Mouse (Mus musculus): ENCODE measurements at regions not wholly inside any gene's neighbourhood (a gene's known extent, or its start where the extent isn't known, plus 50 kb on each side); places are given as distances from the start of the nearest gene placed in this dataset.

- Histone ChIP-seq H3K9ac (replicated peaks) (no peak overlapping the region), H3K4me2 (replicated peaks) (no peak overlapping the region), H3K36me3 (no peaks in the 10 kb centered on the region), H3K4me3 (no peak overlapping the region), H3K27me3 (no peaks in the 10 kb centered on the region), H3K9me3 (no peaks in the 10 kb centered on the region), H3K27ac (replicated peaks) (no peak overlapping the region), H3K4me1 (peaks cover 11% of the 10 kb centered on the region; the same call in 1 of the 2 replicates)
- no peak for ATAC-seq (ENCODE audit: low FRiP score, low read depth)
- WGBS, result 86% methylated on average over 1 of the region's 1 CpGs
These were observed 375.5 kb downstream of the Synb start for GRCm38 (mm10) chr14:68918526-68919045.

GRCm38 (mm10) chr14:68899921-68900320 lies 394.2 kb downstream of the Synb start:
- Histone ChIP-seq H3K27me3 (no peaks in the 10 kb centered on the region), H3K27ac (replicated peaks) (no peak overlapping the region), H3K36me3 (no peaks in the 10 kb centered on the region), H3K4me2 (replicated peaks) (no peak overlapping the region), H3K9me3 (no peaks in the 10 kb centered on the region), H3K4me1 (no peaks in the 10 kb centered on the region), H3K4me3 (no peak overlapping the region), H3K9ac (replicated peaks) (no peak overlapping the region)
- no peak for ATAC-seq (ENCODE audit: low FRiP score, low read depth)
- 88% methylated on average over 3 of the region's 3 CpGs for WGBS

- ATAC-seq (ENCODE audit: low FRiP score, low read depth), result no peak
- Histone ChIP-seq H3K27ac (replicated peaks) (no peak overlapping the region), H3K4me1 (no peaks in the 10 kb centered on the region), H3K4me3 (no peak overlapping the region), H3K27me3 (no peaks in the 10 kb centered on the region), H3K36me3 (no peaks in the 10 kb centered on the region), H3K9ac (replicated peaks) (no peak overlapping the region), H3K4me2 (replicated peaks) (no peak overlapping the region), H3K9me3 (no peaks in the 10 kb centered on the region)
- WGBS, result 83% methylated on average over 4 of the region's 4 CpGs
These were observed 416.9 kb downstream of the Synb start for GRCm38 (mm10) chr14:68877171-68877570.

- H3K27ac ChIP-seq (replicated peaks), result no peak overlapping the region
- no peaks in the 10 kb centered on the region for H3K9me3 ChIP-seq
- no peaks in the 10 kb centered on the region for H3K36me3 ChIP-seq
- 98% methylated on average over 3 of the region's 3 CpGs for WGBS
- no peak for ATAC-seq (ENCODE audit: low FRiP score, low read depth)
- no peaks in the 10 kb centered on the region for H3K27me3 ChIP-seq
- no peaks in the 10 kb centered on the region for H3K4me1 ChIP-seq
- no peak overlapping the region for H3K4me3 ChIP-seq
- H3K4me2 ChIP-seq (replicated peaks), result no peak overlapping the region
- no peak overlapping the region for H3K9ac ChIP-seq (replicated peaks)
These were observed 433.0 kb downstream of the Synb start for GRCm38 (mm10) chr14:68861071-68861470.

- Histone ChIP-seq H3K27ac (replicated peaks) (no peak overlapping the region), H3K9me3 (no peaks in the 10 kb centered on the region), H3K9ac (replicated peaks) (no peak overlapping the region), H3K36me3 (no peaks in the 10 kb centered on the region), H3K4me3 (no peak overlapping the region), H3K4me1 (no peaks in the 10 kb centered on the region), H3K27me3 (no peaks in the 10 kb centered on the region), H3K4me2 (replicated peaks) (no peak overlapping the region)
- WGBS, result 86% methylated on average over 1 of the region's 1 CpGs
- no peak for ATAC-seq (ENCODE audit: low FRiP score, low read depth)
These were observed 436.2 kb downstream of the Synb start for GRCm38 (mm10) chr14:68857948-68858347.

- Histone ChIP-seq H3K36me3 (no peaks in the 10 kb centered on the region), H3K9me3 (no peaks in the 10 kb centered on the region), H3K27ac (replicated peaks) (no peak overlapping the region), H3K4me2 (replicated peaks) (no peak overlapping the region), H3K27me3 (no peaks in the 10 kb centered on the region), H3K9ac (replicated peaks) (no peak overlapping the region), H3K4me3 (no peak overlapping the region), H3K4me1 (no peaks in the 10 kb centered on the region)
- ATAC-seq (ENCODE audit: low FRiP score, low read depth), result no peak
- WGBS, result 87% methylated on average over 4 of the region's 4 CpGs
These were observed 445.6 kb downstream of the Synb start for GRCm38 (mm10) chr14:68848506-68848905.

- Histone ChIP-seq H3K36me3 (no peaks in the 10 kb centered on the region), H3K4me3 (no peak overlapping the region), H3K27me3 (no peaks in the 10 kb centered on the region), H3K4me2 (replicated peaks) (no peak overlapping the region), H3K9me3 (no peaks in the 10 kb centered on the region), H3K27ac (replicated peaks) (no peak overlapping the region), H3K9ac (replicated peaks) (no peak overlapping the region), H3K4me1 (no peaks in the 10 kb centered on the region)
- ATAC-seq (ENCODE audit: low FRiP score, low read depth), result no peak
These were observed 446.5 kb downstream of the Synb start for GRCm38 (mm10) chr14:68847609-68848008.

- WGBS, result 88% methylated on average over 8 of the region's 8 CpGs
- H3K36me3 ChIP-seq, result no peaks in the 10 kb centered on the region
- no peak overlapping the region for H3K9ac ChIP-seq (replicated peaks)
- H3K4me1 ChIP-seq, result no peaks in the 10 kb centered on the region
- H3K27me3 ChIP-seq, result no peaks in the 10 kb centered on the region
- no peak overlapping the region for H3K4me2 ChIP-seq (replicated peaks)
- no peak for ATAC-seq (ENCODE audit: low FRiP score, low read depth)
- H3K27ac ChIP-seq (replicated peaks), result no peak overlapping the region
- H3K9me3 ChIP-seq, result no peaks in the 10 kb centered on the region
- no peak overlapping the region for H3K4me3 ChIP-seq
These were observed 473.9 kb downstream of the Synb start for GRCm38 (mm10) chr14:68820241-68820640.

- no peaks in the 10 kb centered on the region for H3K4me1 ChIP-seq
- H3K4me3 ChIP-seq, result no peak overlapping the region
- WGBS, result 86% methylated on average over 3 of the region's 3 CpGs
- no peak overlapping the region for H3K4me2 ChIP-seq (replicated peaks)
- no peaks in the 10 kb centered on the region for H3K9me3 ChIP-seq
- no peak overlapping the region for H3K9ac ChIP-seq (replicated peaks)
- H3K36me3 ChIP-seq, result no peaks in the 10 kb centered on the region
- no peak overlapping the region for H3K27ac ChIP-seq (replicated peaks)
- H3K27me3 ChIP-seq, result no peaks in the 10 kb centered on the region
- no peak for ATAC-seq (ENCODE audit: low FRiP score, low read depth)
These were observed 485.1 kb downstream of the Synb start for GRCm38 (mm10) chr14:68808976-68809375.

- H3K27ac ChIP-seq (replicated peaks), result no peak overlapping the region
- no peaks in the 10 kb centered on the region for H3K4me1 ChIP-seq
- WGBS, result 87% methylated on average over 3 of the region's 3 CpGs
- ATAC-seq (ENCODE audit: low FRiP score, low read depth), result no peak
- H3K4me2 ChIP-seq (replicated peaks), result no peak overlapping the region
- no peak overlapping the region for H3K4me3 ChIP-seq
- no peak overlapping the region for H3K9ac ChIP-seq (replicated peaks)
- no peaks in the 10 kb centered on the region for H3K9me3 ChIP-seq
- H3K36me3 ChIP-seq, result no peaks in the 10 kb centered on the region
- no peaks in the 10 kb centered on the region for H3K27me3 ChIP-seq
These were observed 486.2 kb downstream of the Synb start for GRCm38 (mm10) chr14:68807918-68808317.

- H3K4me3 ChIP-seq, result no peak overlapping the region
- H3K4me1 ChIP-seq, result no peaks in the 10 kb centered on the region
- 93% methylated on average over 1 of the region's 1 CpGs for WGBS
- ATAC-seq (ENCODE audit: low FRiP score, low read depth), result no peak
- H3K9me3 ChIP-seq, result no peaks in the 10 kb centered on the region
- H3K9ac ChIP-seq (replicated peaks), result no peak overlapping the region
- H3K36me3 ChIP-seq, result no peaks in the 10 kb centered on the region
- no peak overlapping the region for H3K27ac ChIP-seq (replicated peaks)
- H3K4me2 ChIP-seq (replicated peaks), result no peak overlapping the region
- H3K27me3 ChIP-seq, result no peaks in the 10 kb centered on the region
These were observed 487.5 kb downstream of the Synb start for GRCm38 (mm10) chr14:68806646-68807045.

- H3K9ac ChIP-seq (replicated peaks), result no peak overlapping the region
- H3K27me3 ChIP-seq, result no peaks in the 10 kb centered on the region
- 95% methylated on average over 3 of the region's 3 CpGs for WGBS
- ATAC-seq (ENCODE audit: low FRiP score, low read depth), result no peak
- no peak overlapping the region for H3K4me2 ChIP-seq (replicated peaks)
- H3K4me1 ChIP-seq, result no peaks in the 10 kb centered on the region
- no peak overlapping the region for H3K27ac ChIP-seq (replicated peaks)
- no peaks in the 10 kb centered on the region for H3K36me3 ChIP-seq
- no peak overlapping the region for H3K4me3 ChIP-seq
- H3K9me3 ChIP-seq, result no peaks in the 10 kb centered on the region
These were observed 509.7 kb downstream of the Synb start for GRCm38 (mm10) chr14:68784395-68784794.

- Histone ChIP-seq H3K9me3 (no peaks in the 10 kb centered on the region), H3K4me1 (no peaks in the 10 kb centered on the region), H3K4me3 (no peak overlapping the region), H3K4me2 (replicated peaks) (no peak overlapping the region), H3K27me3 (no peaks in the 10 kb centered on the region), H3K36me3 (no peaks in the 10 kb centered on the region), H3K27ac (replicated peaks) (no peak overlapping the region), H3K9ac (replicated peaks) (no peak overlapping the region)
- 98% methylated on average over 1 of the region's 1 CpGs for WGBS
- no peak for ATAC-seq (ENCODE audit: low FRiP score, low read depth)
These were observed 510.9 kb downstream of the Synb start for GRCm38 (mm10) chr14:68783216-68783615.
